Mouse (Mus musculus) olfactory bulb, adult 2 months (tissue): ENCODE measurements around the gene 4833427G06Rik.

Experiments
- CTCF ChIP-seq: fragments of 200-500 bp; IDR thresholded peaks from 2 replicates; pipeline ENCODE4 v1.5.1; 2012; ENCODE audit warnings: low read depth, mild to moderate bottlenecking, low read length, moderate library complexity; ENCODE audit not compliant: insufficient read depth
- POLR2A ChIP-seq: fragments of 200-500 bp; IDR thresholded peaks from 2 replicates; pipeline ENCODE4 v1.6.1; 2012; ENCODE audit warnings: mild to moderate bottlenecking, low read depth, low read length, moderate library complexity; ENCODE audit not compliant: insufficient read depth

- TF ChIP-seq CTCF (no peak), POLR2A (no peak)
Measured at GRCm38 (mm10) chr9:51114767-51115166, 12.9 kb upstream of the 4833427G06Rik start.
